Comparison of ENCODE assay signal across 29 mouse cellular contexts in genomic region chr4:64640056-64640455, GRCm38 (mm10).
DNase-seq lines count a peak whose midpoint lies in the region; ATAC-seq lines count a peak whose summit lies in the region.
"Had no signal": no experiment of that assay in that cellular context is flagged by ENCODE, and none has a peak within 500 bp of the region (broad histone marks: within the 10 kb centered on the region; RNA-seq: fewer than 3 reads in every experiment).

No protein-coding gene starts in this region.

- no peaks in the 10 kb centered on the region for H3K9me3 ChIP-seq in liver, embryonic 12.5 days (replicated peaks)
- H3K9me3 ChIP-seq: embryonic facial prominence, embryonic 10.5 days; embryonic facial prominence, embryonic 13.5 days; forebrain, embryonic 12.5 days; heart, embryonic 10.5 days; heart, embryonic 13.5 days had no signal

- 55% methylated on average over 3 of the region's 3 CpGs for WGBS in liver, embryonic 12.5 days (ENCODE audit: insufficient replicate concordance)

- H3K9ac ChIP-seq in liver, embryonic 12.5 days = no peak overlapping the region
- H3K9ac ChIP-seq: embryonic facial prominence, embryonic 13.5 days; forebrain, embryonic 12.5 days; heart, embryonic 13.5 days; hindbrain, embryonic 14.5 days had no signal

- DNase-seq in cerebellum, postnatal 4 days (ENCODE audit: low spot score in 2 of 2) = no peak
- DNase-seq in cerebellum, adult 8-10 months = peak; percentile 45
- peak; percentile 10 to 25 for DNase-seq in cerebellum, postnatal 10 days
- no peak for DNase-seq in kidney, adult 9 months
- no peak for DNase-seq in kidney, adult 8-10 months
- DNase-seq: adrenal gland, postnatal 10 days; adrenal gland, postnatal 36 days; embryo, embryonic 11 days; gastrocnemius, postnatal 10 days; gastrocnemius, postnatal 36 days; heart, adult 2 months; heart, postnatal 14 days; heart, postnatal 4 days had no signal

- no peak overlapping the region for H3K4me3 ChIP-seq in liver, embryonic 12.5 days
- H3K4me3 ChIP-seq: embryonic facial prominence, embryonic 10.5 days; embryonic facial prominence, embryonic 13.5 days; erythroblast, embryonic 14.5 days; forebrain, embryonic 12.5 days; heart, adult 2 months; heart, embryonic 10.5 days; heart, embryonic 13.5 days had no signal

- H3K27me3 ChIP-seq in liver, embryonic 12.5 days (replicated peaks) = no peaks in the 10 kb centered on the region
- H3K27me3 ChIP-seq: CH12.LX; embryonic facial prominence, embryonic 13.5 days; forebrain, embryonic 12.5 days; heart, embryonic 13.5 days; Patski had no signal

- no peaks in the 10 kb centered on the region for H3K36me3 ChIP-seq in liver, embryonic 12.5 days
- H3K36me3 ChIP-seq: embryonic facial prominence, embryonic 10.5 days; embryonic facial prominence, embryonic 13.5 days; forebrain, embryonic 12.5 days; G1E; heart, embryonic 10.5 days; heart, embryonic 13.5 days had no signal

- H3K4me1 ChIP-seq in liver, embryonic 12.5 days = no peaks in the 10 kb centered on the region
- H3K4me1 ChIP-seq: embryonic facial prominence, embryonic 10.5 days; embryonic facial prominence, embryonic 13.5 days; forebrain, embryonic 12.5 days; heart, embryonic 10.5 days; heart, embryonic 13.5 days had no signal

- H3K27ac ChIP-seq in liver, embryonic 12.5 days = no peak overlapping the region
- H3K27ac ChIP-seq: embryonic facial prominence, embryonic 10.5 days; embryonic facial prominence, embryonic 13.5 days; forebrain, embryonic 12.5 days; heart, adult 2 months; heart, embryonic 10.5 days; heart, embryonic 13.5 days; hindbrain, embryonic 14.5 days; hindbrain, postnatal 0 days had no signal

- no peak overlapping the region for H3K4me2 ChIP-seq in liver, embryonic 12.5 days
- H3K4me2 ChIP-seq: embryonic facial prominence, embryonic 13.5 days; forebrain, embryonic 12.5 days; heart, embryonic 13.5 days; hindbrain, embryonic 14.5 days had no signal

- peak; percentile 91 for ATAC-seq in cerebellum, adult (ENCODE audit: insufficient number of reproducible peaks, low FRiP score, low TSS enrichment)
- ATAC-seq in liver, embryonic 12.5 days = no peak
- ATAC-seq: forebrain, embryonic 16.5 days; hindbrain, postnatal 0 days; inflammation-experienced regulatory T-cells, adult 6 months; intestine, embryonic 16.5 days; Patski had no signal

Comparison
In these comparisons a context has a peak if more than half of its experiments do, and no peak if none do; other contexts are left out.
1. DNase-seq: peak in cerebellum, adult 8-10 months (single experiment) and cerebellum, postnatal 10 days (2 of 2); none in cerebellum, postnatal 4 days (0 of 2), kidney, adult 9 months (single experiment) and kidney, adult 8-10 months (0 of 2).